Mouse (Mus musculus) forebrain, embryonic 15.5 days (tissue): ENCODE measurements around the gene Gm26992. TPM values are rescaled to one million over a fixed set of nuclear protein-coding genes. Genes with fewer than 3 reads are reported as not detected.

ENCODE experiments used
- ATAC-seq: fragments of 200-750 bp; cut with Nextera tagmentation; replicated peaks from 2 replicates; pipeline ENCODE4 v1.8.0; 2017; ENCODE audit warnings: mild to moderate bottlenecking, moderate TSS enrichment, moderate library complexity
- H3K27ac ChIP-seq: fragments of 300-500 bp; sonication (generic); replicated peaks from 2 replicates; pipeline ENCODE4 v1.5.1; 2015; ENCODE audit warnings: mild to moderate bottlenecking, inconsistent platforms
- H3K27me3 ChIP-seq: fragments of 300-500 bp; sonication (generic); 2 replicates; pipeline ENCODE4 v1.6.1; 2015; ENCODE audit warnings: inconsistent platforms
- H3K36me3 ChIP-seq: fragments of 300-500 bp; sonication (generic); 2 replicates; pipeline ENCODE4 v1.6.1; 2015; ENCODE audit warnings: mild to moderate bottlenecking, inconsistent platforms
- H3K4me1 ChIP-seq: fragments of 300-500 bp; sonication (generic); 2 replicates; pipeline ENCODE4 v1.6.1; 2015; ENCODE audit warnings: inconsistent platforms
- H3K4me2 ChIP-seq: fragments of 300-500 bp; sonication (generic); replicated peaks from 2 replicates; pipeline ENCODE4 v1.6.1; 2015; ENCODE audit warnings: mild to moderate bottlenecking, inconsistent platforms
- H3K4me3 ChIP-seq: fragments of 300-500 bp; sonication (generic); 2 replicates; pipeline ENCODE4 v1.5.1; 2015; ENCODE audit warnings: mild to moderate bottlenecking, inconsistent platforms
- H3K9ac ChIP-seq: fragments of 300-500 bp; sonication (generic); replicated peaks from 2 replicates; pipeline ENCODE4 v1.6.1; 2015; ENCODE audit warnings: mild to moderate bottlenecking, inconsistent platforms
- H3K9me3 ChIP-seq: fragments of 300-500 bp; sonication (generic); 2 replicates; pipeline ENCODE4 v1.6.1; 2016; ENCODE audit warnings: inconsistent platforms
- WGBS: fragments of 180-500 bp; shearing (Covaris S2); methylation state at CpG from one replicate; pipeline ENCODE4 v1.1.7; 2015; ENCODE audit warnings: mixed read lengths; 5-methylcytosine and 5-hydroxymethylcytosine counted together
- polyA plus RNA-seq: library from polyadenylated mRNA; unstranded; fragments of >200 nt; fragmentation: Nextera tagmentation; extraction: Ambion mirVana; gene quantifications from 2 replicates; pipeline ENCODE4 v1.2.1, GENCODE M21; 2015

Gene Gm26992
- polyA plus RNA-seq, 1 experiment from 2014 or later: not detected

DNA sequence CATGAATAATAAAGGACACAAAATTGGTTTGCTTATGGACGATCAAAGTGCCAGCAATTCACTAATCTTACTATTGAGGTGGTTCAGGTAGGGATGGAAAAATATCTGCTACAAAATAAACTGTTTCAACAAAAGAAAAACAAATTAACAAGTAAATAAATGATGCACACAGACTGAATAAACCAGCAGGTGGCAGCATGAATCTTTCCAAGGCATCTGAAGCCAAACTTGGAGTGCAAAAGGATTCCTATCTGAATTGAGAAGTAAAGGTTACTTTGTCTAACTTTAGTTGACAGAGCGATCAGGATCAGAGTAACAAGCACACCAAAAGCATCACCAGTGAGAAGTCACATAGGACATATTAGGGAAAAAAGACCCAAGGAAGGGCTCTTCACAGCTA lies 62.2 kb downstream of the Gm26992 start:
- Histone ChIP-seq H3K27ac (no peak overlapping the region), H3K27me3 (no peaks in the 10 kb centered on the region), H3K36me3 (no peaks in the 10 kb centered on the region), H3K4me2 (peak overlapping the region; percentile 35), H3K9ac (no peak overlapping the region), H3K9me3 (no peaks in the 10 kb centered on the region), H3K4me1 (no peaks in the 10 kb centered on the region), H3K4me3 (no peak overlapping the region)
- 0 out of 2 replicates have a peak, but pooled peaks have one; percentile 6 for ATAC-seq
- WGBS: 16% methylated on average over 2 of the region's 2 CpGs

DNA sequence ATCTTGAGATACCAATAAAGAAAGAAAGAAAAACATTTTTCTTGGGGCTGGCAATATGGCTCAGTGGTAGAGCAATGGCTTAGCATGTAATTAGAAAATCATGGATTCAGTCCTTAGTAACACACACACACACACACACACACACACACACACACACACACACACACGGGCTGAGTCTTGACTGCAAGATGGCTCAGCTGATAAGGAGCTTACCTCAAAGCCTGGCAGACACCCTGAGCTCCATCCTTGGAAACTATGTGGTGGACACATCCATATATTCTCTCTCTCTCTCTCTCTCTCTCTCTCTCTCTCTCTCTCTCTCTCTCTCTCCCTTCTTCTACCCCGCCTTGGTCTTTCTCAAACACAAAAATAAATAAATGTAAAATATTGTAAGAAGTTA lies 69.0 kb downstream of the Gm26992 start:
- no peak overlapping the region for H3K9ac ChIP-seq
- no peak overlapping the region for H3K27ac ChIP-seq
- WGBS: 89% methylated on average over 2 of the region's 2 CpGs
- ATAC-seq: no peak
- H3K27me3 ChIP-seq: no peaks in the 10 kb centered on the region
- no peak overlapping the region for H3K4me3 ChIP-seq
- H3K36me3 ChIP-seq: no peaks in the 10 kb centered on the region
- H3K9me3 ChIP-seq: no peaks in the 10 kb centered on the region
- no peak overlapping the region for H3K4me2 ChIP-seq
- H3K4me1 ChIP-seq: peaks cover 15% of the 10 kb centered on the region

DNA sequence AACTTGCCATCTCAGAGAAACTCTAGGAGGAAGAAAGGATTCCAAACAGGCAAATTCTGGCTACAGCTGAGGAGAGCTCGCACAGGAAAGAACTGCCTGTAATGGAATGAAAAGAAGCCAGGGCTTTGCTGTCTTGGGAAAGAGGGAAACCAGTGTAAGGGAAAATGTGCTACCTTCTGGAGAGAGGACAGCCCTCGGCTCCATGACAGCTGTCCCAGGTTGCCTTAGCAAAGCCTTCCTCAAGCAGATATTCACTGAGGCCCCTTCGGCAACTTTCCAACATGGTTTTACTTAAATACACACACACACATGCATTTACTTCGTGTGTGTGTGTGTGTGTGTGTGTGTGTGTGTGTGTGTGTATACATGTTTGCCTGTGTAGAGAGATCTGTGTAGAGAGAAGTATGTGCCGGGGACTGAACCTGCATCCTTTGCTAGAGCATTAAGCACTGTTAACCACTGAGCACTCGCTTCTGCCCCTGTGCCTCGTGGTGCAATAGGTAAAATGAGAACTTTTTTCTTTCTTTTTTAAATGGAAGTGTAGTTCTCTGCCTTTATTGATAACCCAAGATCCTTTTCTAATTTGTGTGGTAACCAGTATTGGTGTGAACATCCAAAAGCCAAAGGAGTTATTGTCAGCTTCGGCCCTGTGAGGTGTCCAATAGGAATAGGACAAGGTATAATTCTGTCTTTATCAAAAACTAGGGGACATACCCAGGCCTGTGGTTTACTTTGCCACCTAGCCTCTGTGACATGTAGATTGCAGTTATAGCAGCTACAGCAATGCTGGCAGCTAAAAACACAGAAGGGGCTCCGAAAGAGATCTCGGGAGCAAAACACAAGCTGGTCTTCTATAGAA lies 70.8 kb downstream of the Gm26992 start:
- peaks cover 15% of the 10 kb centered on the region for H3K4me1 ChIP-seq

DNA sequence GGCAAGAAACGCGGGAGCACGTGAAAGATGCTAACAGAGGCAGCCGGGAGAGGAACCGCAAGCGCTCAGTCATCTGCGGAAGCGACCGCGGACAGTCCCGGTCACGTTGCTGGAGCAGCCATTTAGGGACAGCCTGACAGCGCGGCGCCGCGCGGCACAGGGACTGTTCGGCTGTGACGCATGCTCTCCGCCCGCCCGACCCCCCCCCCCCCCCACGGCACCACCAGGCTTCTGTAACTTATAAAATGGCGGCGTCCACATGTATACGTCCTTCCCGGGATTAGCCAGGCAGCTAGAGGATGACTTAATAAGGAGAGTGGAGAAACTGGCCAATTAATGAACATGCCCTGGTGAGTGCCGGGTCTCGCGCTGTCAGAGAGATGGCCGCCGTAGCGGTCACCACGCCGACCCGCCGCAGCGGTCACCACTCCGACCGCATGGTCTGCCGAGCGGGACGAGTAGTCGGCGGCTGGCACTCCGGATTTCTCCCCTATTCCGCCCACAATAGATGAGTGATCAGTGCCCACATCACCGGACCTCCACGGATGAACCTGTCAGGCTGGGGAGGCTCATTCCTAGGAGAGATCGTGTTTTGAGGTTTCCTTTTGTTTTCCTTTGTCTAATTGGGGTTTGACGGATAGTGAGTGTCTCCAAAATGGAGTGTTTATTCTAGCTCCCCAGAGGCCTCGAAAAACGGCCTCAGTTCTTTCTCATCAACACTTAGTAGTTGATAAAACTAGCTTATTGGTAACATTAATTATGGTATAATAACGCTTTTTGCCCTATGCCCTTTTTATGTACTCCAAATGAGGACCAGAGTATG lies 71.8 kb downstream of the Gm26992 start:
- H3K27ac ChIP-seq: peak overlapping the region; percentile 95

More for the DNA sequence above, 70.8 kb downstream of the Gm26992 start:
- peak overlapping the region; percentile 61 for H3K4me3 ChIP-seq
- WGBS: 24% methylated on average over 10 of the region's 10 CpGs
- H3K9me3 ChIP-seq: no peaks in the 10 kb centered on the region
- peak overlapping the region; percentile 95 for H3K27ac ChIP-seq
- peak; percentile 47 for ATAC-seq
- peak overlapping the region; percentile 46 for H3K9ac ChIP-seq
- no peaks in the 10 kb centered on the region for H3K27me3 ChIP-seq
- H3K36me3 ChIP-seq: no peaks in the 10 kb centered on the region
- peak overlapping the region; percentile 48 for H3K4me2 ChIP-seq

DNA sequence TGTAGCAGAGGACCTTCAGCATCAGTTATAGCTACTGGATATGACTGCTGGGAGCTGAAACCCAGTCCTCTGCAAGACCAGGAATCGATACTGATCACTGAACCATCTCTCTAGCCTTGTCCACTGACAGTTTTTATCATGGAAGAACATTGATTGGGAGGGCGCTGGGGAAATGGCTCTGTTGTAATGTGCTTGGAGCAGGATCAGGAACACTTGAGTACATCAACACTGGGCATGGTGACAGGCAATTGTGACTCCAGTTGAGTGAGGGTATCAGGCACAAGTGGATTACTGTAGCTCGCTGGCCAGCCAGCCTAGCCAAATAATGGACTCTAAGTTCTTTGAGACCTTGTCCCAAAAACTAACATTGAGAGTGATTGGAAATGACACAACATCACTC lies 77.6 kb downstream of the Gm26992 start:
- Histone ChIP-seq H3K9ac (no peak overlapping the region), H3K4me2 (no peak overlapping the region), H3K4me1 (peaks cover 6% of the 10 kb centered on the region), H3K27ac (no peak overlapping the region), H3K36me3 (peaks cover 6% of the 10 kb centered on the region; the same call in 1 of the 2 replicates), H3K4me3 (no peak overlapping the region), H3K27me3 (no peaks in the 10 kb centered on the region), H3K9me3 (no peaks in the 10 kb centered on the region)
- ATAC-seq: no peak
- 91% methylated on average over 3 of the region's 3 CpGs for WGBS

More for the DNA sequence above, 71.8 kb downstream of the Gm26992 start:
- no peaks in the 10 kb centered on the region for H3K36me3 ChIP-seq
- no peaks in the 10 kb centered on the region for H3K27me3 ChIP-seq
- H3K4me3 ChIP-seq: peak overlapping the region; percentile 61
- no peaks in the 10 kb centered on the region for H3K9me3 ChIP-seq
- ATAC-seq: peak; percentile 99
- peaks cover 15% of the 10 kb centered on the region for H3K4me1 ChIP-seq
- H3K4me2 ChIP-seq: peak overlapping the region; percentile 48
- under 1% methylated on average over 40 of the region's 55 CpGs for WGBS
- H3K9ac ChIP-seq: peak overlapping the region; percentile 73

DNA sequence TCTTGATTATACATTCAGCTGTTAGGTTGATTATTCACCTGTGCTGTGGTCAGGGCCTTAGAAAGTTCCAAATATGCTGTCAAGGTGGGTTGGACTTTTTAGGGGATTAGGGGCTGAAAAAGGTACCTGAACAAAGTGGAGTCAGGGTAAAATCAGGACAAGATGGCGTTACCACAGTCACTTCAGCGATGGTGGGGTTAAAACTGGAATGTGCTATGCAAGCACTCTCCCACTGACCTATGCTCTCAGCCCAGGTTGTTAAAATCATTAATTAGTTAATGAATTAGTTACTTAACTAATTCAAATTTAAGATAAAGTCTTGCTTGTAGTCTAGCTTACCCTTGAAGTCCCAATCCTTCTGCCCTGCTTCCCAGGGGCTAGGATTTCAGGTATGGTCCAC lies 78.3 kb downstream of the Gm26992 start:
- Histone ChIP-seq H3K27ac (no peak overlapping the region), H3K27me3 (no peaks in the 10 kb centered on the region), H3K36me3 (peaks cover 6% of the 10 kb centered on the region; the same call in 1 of the 2 replicates), H3K4me2 (no peak overlapping the region), H3K9me3 (no peaks in the 10 kb centered on the region), H3K9ac (no peak overlapping the region), H3K4me1 (peaks cover under 1% of the 10 kb centered on the region; the same call in 1 of the 2 replicates), H3K4me3 (no peak overlapping the region)
- no peak for ATAC-seq
- 100% methylated on average over 2 of the region's 2 CpGs for WGBS

DNA sequence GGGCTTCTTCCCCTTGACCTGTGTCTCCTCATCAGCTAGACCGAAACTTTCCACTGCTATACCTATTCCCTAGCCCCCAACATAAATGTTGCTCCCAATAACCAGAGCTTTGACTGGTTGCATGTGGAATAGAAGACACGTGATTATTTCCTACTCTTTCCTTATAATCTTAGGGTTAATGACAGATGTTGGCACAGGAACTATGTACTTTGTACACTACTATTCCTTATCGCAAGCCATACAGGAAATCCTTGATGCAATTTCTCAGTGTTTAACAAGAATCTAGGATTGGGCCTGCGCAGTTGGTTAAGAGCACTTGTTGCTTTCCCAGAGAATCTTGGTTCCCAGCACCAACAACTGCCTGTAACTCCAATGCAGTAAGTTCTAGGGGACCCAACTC lies 86.4 kb downstream of the Gm26992 start:
- Histone ChIP-seq H3K9me3 (no peaks in the 10 kb centered on the region), H3K4me2 (no peak overlapping the region), H3K4me3 (no peak overlapping the region), H3K27me3 (no peaks in the 10 kb centered on the region), H3K4me1 (no peaks in the 10 kb centered on the region), H3K9ac (no peak overlapping the region), H3K27ac (no peak overlapping the region), H3K36me3 (0 out of 2 replicates have a peak, but pooled peaks cover 2% of the 10 kb centered on the region)
- WGBS: 98% methylated on average over 4 of the region's 4 CpGs
- no peak for ATAC-seq

DNA sequence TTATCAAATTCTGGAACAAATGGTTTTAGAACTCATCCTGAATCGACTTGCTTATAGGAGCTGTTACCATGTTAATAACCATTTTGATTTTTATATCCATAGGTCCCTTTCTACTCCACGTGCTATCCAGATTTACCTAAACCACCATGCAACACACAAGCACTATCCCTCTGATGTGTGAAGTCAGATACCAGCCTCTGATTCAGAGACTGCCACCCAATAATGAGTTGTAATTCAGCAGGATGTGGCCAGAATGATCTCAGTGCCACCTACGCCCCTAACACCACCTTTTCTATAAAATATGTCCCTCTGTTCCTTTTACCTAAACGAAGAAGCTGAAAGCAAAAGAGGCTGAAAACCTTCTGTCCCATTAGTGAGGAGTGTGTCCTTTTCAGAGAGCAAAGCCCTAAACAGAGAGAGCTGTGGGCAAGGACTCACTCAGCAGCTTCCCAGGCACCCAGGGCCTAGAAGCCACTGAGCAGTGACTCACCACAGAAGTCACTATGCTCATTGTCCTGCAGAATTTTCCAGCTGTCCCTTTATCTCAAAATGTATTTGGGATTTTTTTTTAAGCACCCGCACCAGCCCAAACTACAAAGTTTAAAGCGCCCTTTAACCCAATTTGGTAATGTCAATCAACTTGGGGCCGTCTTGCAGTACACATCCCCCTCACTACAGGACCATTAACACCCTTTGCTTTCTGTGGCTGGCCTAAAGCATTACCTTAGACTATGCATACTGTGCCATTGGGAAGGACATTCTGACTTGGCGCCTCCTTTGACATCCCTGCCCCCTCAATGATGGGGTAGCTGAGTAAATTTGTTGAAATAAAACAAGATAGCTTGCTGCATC lies 87.6 kb downstream of the Gm26992 start:
- Histone ChIP-seq H3K9me3 (no peaks in the 10 kb centered on the region), H3K36me3 (0 out of 2 replicates have a peak, but pooled peaks cover 2% of the 10 kb centered on the region), H3K4me3 (no peak overlapping the region), H3K4me2 (no peak overlapping the region), H3K4me1 (no peaks in the 10 kb centered on the region), H3K27ac (no peak overlapping the region), H3K27me3 (no peaks in the 10 kb centered on the region), H3K9ac (no peak overlapping the region)
- ATAC-seq: no peak
- WGBS: 86% methylated on average over 8 of the region's 8 CpGs

DNA sequence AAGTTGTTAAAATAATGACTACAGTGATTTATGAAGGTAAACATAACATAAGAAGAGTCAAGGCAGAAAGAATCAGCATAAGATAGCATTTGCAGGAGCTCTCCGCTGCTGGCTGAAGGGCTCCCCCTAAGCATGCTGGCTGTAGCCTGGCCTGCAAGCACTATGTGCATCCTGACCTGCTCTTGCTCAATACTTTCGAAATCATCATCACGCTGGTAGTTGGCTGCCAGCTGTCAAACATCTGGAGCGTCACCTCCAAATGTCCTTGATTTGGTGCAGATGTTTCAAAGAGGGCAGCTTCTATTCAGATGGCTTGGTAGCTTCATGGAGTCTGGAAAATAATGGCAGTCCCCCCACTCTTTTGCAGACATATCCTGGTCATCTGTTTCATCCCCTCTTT lies 93.0 kb downstream of the Gm26992 start:
- Histone ChIP-seq H3K9ac (no peak overlapping the region), H3K9me3 (no peaks in the 10 kb centered on the region), H3K27ac (no peak overlapping the region), H3K4me2 (no peak overlapping the region), H3K4me1 (no peaks in the 10 kb centered on the region), H3K4me3 (no peak overlapping the region), H3K36me3 (no peaks in the 10 kb centered on the region), H3K27me3 (no peaks in the 10 kb centered on the region)
- no peak for ATAC-seq
- 69% methylated on average over 4 of the region's 4 CpGs for WGBS

DNA sequence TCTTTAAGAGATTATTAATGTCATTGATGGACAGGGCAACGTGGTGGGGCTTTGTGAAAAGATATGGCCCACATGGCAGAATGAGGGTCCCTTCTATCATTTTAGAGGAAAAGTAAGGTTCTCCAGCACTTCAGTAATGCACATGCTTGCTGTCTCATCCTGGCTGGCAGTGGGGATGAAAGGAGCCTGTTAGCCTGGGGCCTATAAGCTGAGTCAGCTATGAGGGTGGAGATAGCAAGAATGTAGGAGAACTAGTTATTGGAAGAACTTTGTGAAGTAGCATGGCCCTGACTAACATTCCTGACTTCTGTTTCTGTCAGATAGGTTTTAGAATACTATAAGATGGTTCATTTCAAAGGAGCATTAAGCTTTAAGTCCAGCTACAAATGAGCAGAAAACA lies 93.5 kb downstream of the Gm26992 start:
- H3K27ac ChIP-seq: no peak overlapping the region
- ATAC-seq: no peak
- 72% methylated on average over 1 of the region's 1 CpGs for WGBS
- H3K4me1 ChIP-seq: no peaks in the 10 kb centered on the region
- no peaks in the 10 kb centered on the region for H3K9me3 ChIP-seq
- no peak overlapping the region for H3K4me3 ChIP-seq
- no peak overlapping the region for H3K4me2 ChIP-seq
- H3K27me3 ChIP-seq: no peaks in the 10 kb centered on the region
- no peak overlapping the region for H3K9ac ChIP-seq
- H3K36me3 ChIP-seq: no peaks in the 10 kb centered on the region

DNA sequence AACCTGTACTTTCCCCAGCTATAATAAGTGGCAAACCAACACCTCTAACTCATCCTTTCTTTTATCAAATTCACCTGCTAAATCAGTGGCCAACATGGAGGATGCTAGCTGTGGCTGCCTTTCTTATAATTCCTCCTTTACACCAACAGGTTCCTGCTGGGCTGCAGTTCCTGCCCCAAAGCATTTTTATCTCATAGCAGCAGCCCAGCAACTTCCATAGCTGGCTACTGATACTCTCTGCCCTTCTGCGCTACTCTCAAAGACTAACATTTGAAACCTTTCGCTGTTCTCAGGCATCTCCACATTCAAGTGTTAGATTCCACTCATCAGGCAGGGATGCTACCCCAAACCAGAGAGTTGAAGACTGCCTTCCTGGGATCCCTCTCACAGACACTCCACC lies 97.0 kb downstream of the Gm26992 start:
- H3K27ac ChIP-seq: no peak overlapping the region
- H3K9me3 ChIP-seq: no peaks in the 10 kb centered on the region
- H3K9ac ChIP-seq: no peak overlapping the region
- WGBS: 98% methylated on average over 2 of the region's 2 CpGs
- H3K36me3 ChIP-seq: no peaks in the 10 kb centered on the region
- H3K27me3 ChIP-seq: no peaks in the 10 kb centered on the region
- H3K4me1 ChIP-seq: no peaks in the 10 kb centered on the region
- no peak for ATAC-seq
- H3K4me3 ChIP-seq: no peak overlapping the region
- no peak overlapping the region for H3K4me2 ChIP-seq
